Mouse (Mus musculus) intestine, postnatal 0 days (tissue): Measurements from ENCODE around the gene Mrps34. TPM values are rescaled to one million over a fixed set of nuclear protein-coding genes. Genes with fewer than 3 reads are reported as not detected.
A peak's percentile ranks its signal among the peaks of the same experiment; 100 is the strongest.

Source experiments
- ATAC-seq: fragments of 200-750 bp; cut with Nextera tagmentation; 2 replicates; pipeline ENCODE4 v1.8.0; 2017; ENCODE audit warnings: mild to moderate bottlenecking, moderate TSS enrichment, moderate library complexity
- H3K27ac ChIP-seq: fragments of 300-500 bp; sonication (generic); 2 replicates; pipeline ENCODE4 v1.5.1; 2014; ENCODE audit warnings: mild to moderate bottlenecking, low read depth, low read length, moderate library complexity
- H3K27me3 ChIP-seq: fragments of 300-500 bp; sonication (generic); replicated peaks from 2 replicates; pipeline ENCODE4 v1.6.1; 2014; ENCODE audit warnings: low read length, mixed read lengths; ENCODE audit not compliant: control insufficient read depth, insufficient read depth
- H3K36me3 ChIP-seq: fragments of 300-500 bp; sonication (generic); 2 replicates; pipeline ENCODE4 v1.6.1; 2014; ENCODE audit warnings: mild to moderate bottlenecking, moderate library complexity; ENCODE audit not compliant: control insufficient read depth, insufficient read depth
- H3K4me1 ChIP-seq: fragments of 300-500 bp; sonication (generic); replicated peaks from 2 replicates; pipeline ENCODE4 v1.6.1; 2014; ENCODE audit warnings: antibody characterized with exemption, low read length, mixed read lengths; ENCODE audit not compliant: control insufficient read depth, insufficient read depth
- H3K4me2 ChIP-seq: fragments of 300-500 bp; sonication (generic); replicated peaks from 2 replicates; pipeline ENCODE4 v1.6.1; 2014; ENCODE audit warnings: low read depth, mild to moderate bottlenecking, moderate library complexity
- H3K4me3 ChIP-seq: fragments of 300-500 bp; sonication (generic); 2 replicates; pipeline ENCODE4 v1.5.1; 2014; ENCODE audit warnings: low read depth, low read length
- H3K9ac ChIP-seq: fragments of 300-500 bp; sonication (generic); 2 replicates; pipeline ENCODE4 v1.6.1; 2014; ENCODE audit warnings: mild to moderate bottlenecking, low read depth, low read length
- H3K9me3 ChIP-seq: fragments of 300-500 bp; sonication (generic); 2 replicates; pipeline ENCODE4 v1.6.1; 2016; ENCODE audit warnings: mixed run types; ENCODE audit not compliant: control insufficient read depth
- CTCF ChIP-seq: sonication (generic); IDR thresholded peaks from 2 replicates; pipeline ENCODE4 v1.5.1; 2016; ENCODE audit warnings: low read depth, mild to moderate bottlenecking, control low read depth, antibody characterized with exemption, moderate library complexity
- WGBS: fragments of 180-500 bp; shearing (Covaris S2); extraction: QIAGEN DNeasy Blood & Tissue Kit; methylation state at CpG from one replicate; pipeline ENCODE4 v1.1.7; 2014; 5-methylcytosine and 5-hydroxymethylcytosine counted together
- polyA plus RNA-seq: library from polyadenylated mRNA; unstranded; fragments of >200 nt; fragmentation: Nextera tagmentation; extraction: Ambion mirVana; gene quantifications from 2 replicates; pipeline ENCODE4 v1.2.1, GENCODE M21; 2015

The Mrps34 gene
- polyA plus RNA-seq, 1 experiment from 2014 or later = 132 TPM

- no peak overlapping the region for H3K4me2 ChIP-seq
- no peaks in the 10 kb centered on the region for H3K9me3 ChIP-seq
- H3K4me3 ChIP-seq = no peak overlapping the region
- H3K27ac ChIP-seq = 0 out of 2 replicates have a peak overlapping the region, but pooled peaks have one; percentile 28
- H3K27me3 ChIP-seq = no peaks in the 10 kb centered on the region
- H3K36me3 ChIP-seq = peaks cover 40% of the 10 kb centered on the region
- 83% methylated on average over 13 of the region's 13 CpGs for WGBS
- ATAC-seq = no peak
- H3K4me1 ChIP-seq = 0 out of 2 replicates have a peak, but pooled peaks cover 14% of the 10 kb centered on the region
- TF ChIP-seq CTCF = no peak
- no peak overlapping the region for H3K9ac ChIP-seq
These were observed 3.6 kb upstream of the Mrps34 start for GRCm38 (mm10) chr17:24891321-24891720.

- WGBS = 90% methylated on average over 12 of the region's 12 CpGs
- Histone ChIP-seq H3K27ac (no peak overlapping the region), H3K27me3 (no peaks in the 10 kb centered on the region), H3K4me3 (no peak overlapping the region), H3K36me3 (peaks cover 44% of the 10 kb centered on the region), H3K9me3 (no peaks in the 10 kb centered on the region), H3K9ac (no peak overlapping the region), H3K4me2 (no peak overlapping the region), H3K4me1 (0 out of 2 replicates have a peak, but pooled peaks cover 7% of the 10 kb centered on the region)
- no peak for TF ChIP-seq CTCF
- no peak for ATAC-seq
These were observed 2.1 kb upstream of the Mrps34 start for GRCm38 (mm10) chr17:24892785-24893184.

GRCm38 (mm10) chr17:24893276-24893675, 1.6 kb upstream of the Mrps34 start:
- H3K4me2 ChIP-seq = no peak overlapping the region
- no peaks in the 10 kb centered on the region for H3K27me3 ChIP-seq
- no peak overlapping the region for H3K27ac ChIP-seq
- H3K9ac ChIP-seq = no peak overlapping the region
- TF ChIP-seq CTCF = no peak
- peaks cover 47% of the 10 kb centered on the region for H3K36me3 ChIP-seq
- 100% methylated on average over 2 of the region's 2 CpGs for WGBS
- no peaks in the 10 kb centered on the region for H3K9me3 ChIP-seq
- ATAC-seq = no peak
- no peak overlapping the region for H3K4me3 ChIP-seq
- H3K4me1 ChIP-seq = 0 out of 2 replicates have a peak, but pooled peaks cover 7% of the 10 kb centered on the region

GRCm38 (mm10) chr17:24894061-24894994, 588 bp upstream of the Mrps34 start:
- Histone ChIP-seq H3K36me3 (peaks cover 54% of the 10 kb centered on the region), H3K9me3 (no peaks in the 10 kb centered on the region), H3K4me1 (0 out of 2 replicates have a peak, but pooled peaks cover 7% of the 10 kb centered on the region), H3K9ac (peak overlapping the region; percentile 88), H3K4me3 (peak overlapping the region; percentile 85), H3K27ac (peak overlapping the region; percentile 86; the same call in 1 of the 2 replicates), H3K27me3 (no peaks in the 10 kb centered on the region), H3K4me2 (peak overlapping the region; percentile 94)
- ATAC-seq = peak; percentile 9; the same call in 1 of the 2 replicates
- peak; percentile 15; the same call in 1 of the 2 replicates for TF ChIP-seq CTCF
- 9% methylated on average over 31 of the region's 31 CpGs for WGBS

GRCm38 (mm10) chr17:24895571-24896240, 790 bp downstream of the Mrps34 start:
- Histone ChIP-seq H3K4me1 (0 out of 2 replicates have a peak, but pooled peaks cover 7% of the 10 kb centered on the region), H3K4me3 (peak overlapping the region; percentile 85), H3K27ac (peak overlapping the region; percentile 86), H3K9me3 (no peaks in the 10 kb centered on the region), H3K27me3 (no peaks in the 10 kb centered on the region), H3K4me2 (peak overlapping the region; percentile 94), H3K36me3 (peaks cover 59% of the 10 kb centered on the region), H3K9ac (peak overlapping the region; percentile 88)
- no peak for TF ChIP-seq CTCF
- no peak for ATAC-seq
- 9% methylated on average over 23 of the region's 23 CpGs for WGBS
